In the genomic region with DNA sequence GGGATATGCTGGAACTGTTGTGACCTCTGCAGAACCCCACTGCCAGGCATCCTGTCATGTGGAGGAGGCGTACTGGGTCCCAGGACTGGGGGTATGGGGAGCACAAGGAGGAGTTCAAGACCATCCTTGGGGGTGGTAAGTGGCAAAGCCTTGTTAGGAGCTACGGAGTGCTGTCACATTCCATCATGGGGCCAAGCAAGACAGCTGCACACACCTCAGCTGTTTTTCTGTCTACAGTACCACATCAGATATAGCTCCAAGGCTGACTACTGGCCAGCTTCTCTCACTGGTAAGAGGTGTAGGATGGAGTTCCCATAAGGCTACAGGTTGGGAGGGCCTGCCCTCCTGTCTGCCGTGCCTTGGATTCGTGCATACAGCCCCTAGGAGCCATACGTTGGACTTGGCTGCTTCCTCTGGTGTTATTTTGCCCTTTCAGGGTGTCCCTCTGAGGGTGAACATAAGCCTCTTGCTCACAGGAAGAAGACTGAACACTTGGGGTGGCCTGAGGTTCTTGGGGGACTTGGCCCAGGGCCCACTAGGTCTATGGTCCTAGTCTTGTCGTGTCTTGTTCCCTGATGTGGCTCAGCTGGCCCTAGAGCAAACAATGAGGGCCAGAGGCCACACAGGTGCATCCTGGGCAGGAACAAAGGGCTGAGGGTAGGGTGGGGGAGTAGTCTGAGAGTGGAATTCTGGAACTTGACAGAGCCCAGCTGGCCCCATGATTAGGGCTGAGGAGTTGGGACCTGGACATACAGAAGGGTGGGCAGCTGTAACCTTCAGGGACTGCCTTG, we compare ENCODE assay signal across 8 mouse cellular contexts. TPM values are rescaled to one million over a fixed set of nuclear protein-coding genes. Genes with fewer than 3 reads are reported as not detected.
DNase-seq lines count a peak whose midpoint lies in the region; ATAC-seq and TF ChIP-seq lines count a peak whose summit lies in the region.

No protein-coding gene starts in this region.

- H3K4me2 ChIP-seq in liver, postnatal 0 days (ENCODE audit: low read depth, low read length) = no peak overlapping the region
- H3K4me2 ChIP-seq in liver, embryonic 12.5 days = no peak overlapping the region
- H3K4me2 ChIP-seq in embryonic facial prominence, embryonic 13.5 days = no peak overlapping the region
- H3K4me2 ChIP-seq in hindbrain, postnatal 0 days (ENCODE audit: low read depth, low read length) = no peak overlapping the region

- intact Hi-C loops in heart, postnatal 14 days (cut with DNase I) = no loop called here

- no peak for TF ChIP-seq EP300 in liver, postnatal 0 days (IDR thresholded peaks at IDR 0.05; ENCODE audit: low read depth)

- no peaks in the 10 kb centered on the region for H3K9me3 ChIP-seq in liver, postnatal 0 days (ENCODE audit: low read length)
- no peaks in the 10 kb centered on the region for H3K9me3 ChIP-seq in liver, embryonic 12.5 days (replicated peaks)
- H3K9me3 ChIP-seq in embryonic facial prominence, embryonic 13.5 days = no peaks in the 10 kb centered on the region
- no peaks in the 10 kb centered on the region for H3K9me3 ChIP-seq in limb, embryonic 10.5 days (replicated peaks)
- no peaks in the 10 kb centered on the region for H3K9me3 ChIP-seq in hindbrain, postnatal 0 days (ENCODE audit: low read length)

- 60% methylated on average over 6 of the region's 6 CpGs for WGBS in liver, postnatal 0 days (ENCODE audit: insufficient replicate concordance)
- WGBS in liver, embryonic 12.5 days (ENCODE audit: insufficient replicate concordance) = 61% methylated on average over 6 of the region's 6 CpGs
- 77% methylated on average over 6 of the region's 6 CpGs for whole genome bisulfite sequencing in embryonic facial prominence, embryonic 13.5 days
- WGBS in limb, embryonic 10.5 days = 71% methylated on average over 6 of the region's 6 CpGs
- WGBS in hindbrain, postnatal 0 days = 71% methylated on average over 6 of the region's 6 CpGs

- no peak overlapping the region for H3K9ac ChIP-seq in liver, postnatal 0 days (replicated peaks)
- H3K9ac ChIP-seq in liver, embryonic 12.5 days = no peak overlapping the region
- no peak overlapping the region for H3K9ac ChIP-seq in embryonic facial prominence, embryonic 13.5 days
- no peak overlapping the region for H3K9ac ChIP-seq in hindbrain, postnatal 0 days (replicated peaks; ENCODE audit: low read length)

- H3K27ac ChIP-seq in liver, postnatal 0 days (ENCODE audit: low read depth) = no peak overlapping the region
- no peak overlapping the region for H3K27ac ChIP-seq in liver, embryonic 12.5 days
- H3K27ac ChIP-seq in embryonic facial prominence, embryonic 13.5 days = 0 out of 2 replicates have a peak overlapping the region, but pooled peaks have one; percentile 39
- peak overlapping the region; percentile 21; the same call in 1 of the 2 replicates for H3K27ac ChIP-seq in limb, embryonic 10.5 days
- no peak overlapping the region for H3K27ac ChIP-seq in hindbrain, postnatal 0 days

- DNase-seq in liver, postnatal 0 days = no peak
- DNase-seq in heart, postnatal 14 days = peak; percentile 65
- no peak for DNase-seq in limb, embryonic 10.5 days (ENCODE audit: low spot score)
- no peak for DNase-seq in hindbrain, postnatal 0 days (ENCODE audit: low spot score)
- no peak for DNase-seq in right cerebral cortex, postnatal 4 days
- no peak for DNase-seq in adipocyte (ENCODE audit: low spot score)

- H3K4me1 ChIP-seq in liver, postnatal 0 days (ENCODE audit: insufficient read depth) = peaks cover 24% of the 10 kb centered on the region
- H3K4me1 ChIP-seq in liver, embryonic 12.5 days = peaks cover 45% of the 10 kb centered on the region
- peaks cover 12% of the 10 kb centered on the region for H3K4me1 ChIP-seq in embryonic facial prominence, embryonic 13.5 days
- H3K4me1 ChIP-seq in limb, embryonic 10.5 days = peaks cover 21% of the 10 kb centered on the region
- peaks cover 5% of the 10 kb centered on the region for H3K4me1 ChIP-seq in hindbrain, postnatal 0 days (ENCODE audit: insufficient read depth, low read length)

- H3K27me3 ChIP-seq in liver, postnatal 0 days (ENCODE audit: insufficient read depth, low read length) = peaks cover 22% of the 10 kb centered on the region
- peaks cover 34% of the 10 kb centered on the region for H3K27me3 ChIP-seq in liver, embryonic 12.5 days (replicated peaks)
- H3K27me3 ChIP-seq in embryonic facial prominence, embryonic 13.5 days = peaks cover 36% of the 10 kb centered on the region
- peaks cover 44% of the 10 kb centered on the region for H3K27me3 ChIP-seq in limb, embryonic 10.5 days (ENCODE audit: low read depth, poor library complexity, severe bottlenecking)
- 0 out of 2 replicates have a peak, but pooled peaks cover 12% of the 10 kb centered on the region for H3K27me3 ChIP-seq in hindbrain, postnatal 0 days (ENCODE audit: insufficient read depth, low read length)

- ATAC-seq in liver, postnatal 0 days = peak; percentile 46
- no peak for ATAC-seq in liver, embryonic 12.5 days
- ATAC-seq in embryonic facial prominence, embryonic 13.5 days (ENCODE audit: insufficient number of reproducible peaks, insufficient read depth, low FRiP score, low TSS enrichment, low read depth) = no peak
- ATAC-seq in hindbrain, postnatal 0 days = no peak; the same call in 1 of the 2 replicates

- H3K36me3 ChIP-seq in liver, postnatal 0 days (replicated peaks; ENCODE audit: insufficient read depth, low read length) = peaks cover 16% of the 10 kb centered on the region; the same call in 1 of the 2 replicates
- peaks cover 22% of the 10 kb centered on the region for H3K36me3 ChIP-seq in liver, embryonic 12.5 days
- H3K36me3 ChIP-seq in embryonic facial prominence, embryonic 13.5 days = peaks cover 38% of the 10 kb centered on the region
- H3K36me3 ChIP-seq in limb, embryonic 10.5 days = peaks cover 35% of the 10 kb centered on the region
- H3K36me3 ChIP-seq in hindbrain, postnatal 0 days (ENCODE audit: insufficient read depth, low read length) = peaks cover 33% of the 10 kb centered on the region

- no peak for TF ChIP-seq CTCF in liver, postnatal 0 days (IDR thresholded peaks at IDR 0.05; ENCODE audit: low read depth)
- TF ChIP-seq CTCF in hindbrain, postnatal 0 days (IDR thresholded peaks at IDR 0.05; ENCODE audit: low read depth) = no peak

- no peak overlapping the region for H3K4me3 ChIP-seq in liver, postnatal 0 days (ENCODE audit: low read depth, low read length)
- no peak overlapping the region for H3K4me3 ChIP-seq in liver, embryonic 12.5 days
- no peak overlapping the region for H3K4me3 ChIP-seq in embryonic facial prominence, embryonic 13.5 days
- H3K4me3 ChIP-seq in limb, embryonic 10.5 days = no peak overlapping the region
- H3K4me3 ChIP-seq in hindbrain, postnatal 0 days (ENCODE audit: low read length) = no peak overlapping the region

RNA-seq across cellular contexts. Expression of gene Adora2a, which starts 2.3 kb away (rescaled TPM):
- 1.8 and 1.9 TPM in 2 replicates for polyA plus RNA-seq in liver, postnatal 0 days (2015; fragmentation: Nextera tagmentation; extraction: Ambion mirVana)
- polyA plus RNA-seq in liver, embryonic 12.5 days (2016; fragmentation: Nextera tagmentation; extraction: Ambion mirVana) = 2.3 and 3.1 TPM in 2 replicates
- 2.4 TPM in 2 replicates for polyA plus RNA-seq in embryonic facial prominence, embryonic 13.5 days (2015; fragmentation: Nextera tagmentation; extraction: Ambion mirVana)
- total RNA-seq in heart, postnatal 14 days (2021) = 10 to 100 TPM; 13.2 to 15.2 TPM
- polyA plus RNA-seq in limb, embryonic 10.5 days (2016; fragmentation: Nextera tagmentation; extraction: Ambion mirVana) = 1.7 and 2.2 TPM in 2 replicates
- 4.7 and 8.5 TPM in 2 replicates for total RNA-seq in hindbrain, postnatal 0 days (2014; rRNA removed)
- polyA plus RNA-seq in hindbrain, postnatal 0 days (2015; fragmentation: Nextera tagmentation; extraction: Ambion mirVana) = 1.7 TPM in 2 replicates

Comparison
In these comparisons a context has a peak if more than half of its experiments do, and no peak if none do; other contexts are left out.
1. DNase-seq: peak in heart, postnatal 14 days (2 of 2); none in liver, postnatal 0 days (single experiment), limb, embryonic 10.5 days (single experiment), hindbrain, postnatal 0 days (single experiment), right cerebral cortex, postnatal 4 days (single experiment) and adipocyte (single experiment).
2. H3K27ac ChIP-seq: peak in embryonic facial prominence, embryonic 13.5 days (single experiment) and limb, embryonic 10.5 days (single experiment); none in liver, postnatal 0 days (single experiment), liver, embryonic 12.5 days (single experiment) and hindbrain, postnatal 0 days (single experiment).